In the genomic region with DNA sequence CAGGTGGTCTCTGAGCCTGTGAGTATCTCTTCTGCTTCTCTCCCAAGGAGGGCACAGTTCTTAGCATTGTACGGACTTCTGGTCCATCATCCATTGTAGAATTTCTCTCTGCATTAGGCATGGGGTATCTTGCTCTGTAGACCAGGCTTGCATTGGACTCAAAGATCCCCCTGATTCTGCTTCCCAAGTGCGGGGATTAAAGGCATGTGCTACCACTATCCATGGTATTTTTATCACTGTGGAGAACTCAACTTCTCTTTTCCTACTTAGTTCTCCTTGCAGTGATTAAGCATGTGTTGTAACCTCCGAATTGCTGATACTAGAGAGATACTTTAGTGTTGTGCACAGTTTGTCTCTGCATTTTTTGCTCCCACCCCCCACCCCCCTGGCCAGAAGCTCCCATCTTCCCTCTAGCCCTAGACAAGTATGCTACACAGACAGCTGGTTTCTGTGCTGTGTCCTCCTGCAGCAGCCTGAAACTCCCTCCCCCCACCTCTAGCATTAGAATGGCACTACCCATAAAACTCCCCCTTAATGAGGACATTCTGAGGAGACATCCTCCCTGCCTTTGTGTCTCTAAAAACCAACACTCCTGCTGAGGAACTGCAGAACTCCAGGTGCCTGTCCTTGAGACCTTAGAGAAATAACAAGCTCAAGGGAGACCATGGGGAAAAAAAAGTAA, we compare ENCODE assay signal across 26 mouse cellular contexts. TPM values are rescaled to one million over a fixed set of nuclear protein-coding genes. Genes with fewer than 3 reads are reported as not detected.
DNase-seq lines count a peak whose midpoint lies in the region; ATAC-seq and TF ChIP-seq lines count a peak whose summit lies in the region.
"Had no signal": no experiment of that assay in that cellular context is flagged by ENCODE, and none has a peak within 500 bp of the region (broad histone marks: within the 10 kb centered on the region; RNA-seq: fewer than 3 reads in every experiment).

No protein-coding gene starts in this region.

- TF ChIP-seq RAD21 in MEL (IDR thresholded peaks at IDR 0.05; ENCODE audit: low read depth, low read length) = no peak

- peak overlapping the region; percentile 97; the same call in 1 of the 2 replicates for H3K4me2 ChIP-seq in liver, postnatal 0 days (ENCODE audit: low read depth, low read length)
- H3K4me2 ChIP-seq in liver, embryonic 11.5 days = no peak overlapping the region
- no peak overlapping the region for H3K4me2 ChIP-seq in neural tube, embryonic 15.5 days

- WGBS in liver, postnatal 0 days (ENCODE audit: insufficient replicate concordance) = 69% methylated on average over 3 of the region's 3 CpGs
- 78% methylated on average over 3 of the region's 3 CpGs for WGBS in liver, embryonic 11.5 days
- WGBS in neural tube, embryonic 15.5 days = 64% methylated on average over 3 of the region's 3 CpGs

- no peaks in the 10 kb centered on the region for H3K36me3 ChIP-seq in liver, postnatal 0 days (replicated peaks; ENCODE audit: insufficient read depth, low read length)
- H3K36me3 ChIP-seq in liver, embryonic 11.5 days (ENCODE audit: control insufficient read depth, insufficient read depth, low read length) = no peaks in the 10 kb centered on the region
- peaks cover 0 to 9% of the 10 kb centered on the region in 2 experiments; a peak in 2 of 4 replicates for H3K36me3 ChIP-seq in MEL (ENCODE audit: control insufficient read depth in 1 of 2, insufficient read depth in 2 of 2, low read length in 2 of 2)
- no peaks in the 10 kb centered on the region for H3K36me3 ChIP-seq in neural tube, embryonic 15.5 days
- H3K36me3 ChIP-seq: embryonic facial prominence, embryonic 13.5 days; heart, embryonic 15.5 days had no signal

- no peak for TF ChIP-seq POLR2A in MEL (IDR thresholded peaks at IDR 0.05; ENCODE audit: control insufficient read depth in 1 of 2, insufficient read depth in 1 of 2, low read depth in 1 of 2, low read length in 2 of 2, poor library complexity in 1 of 2)

- TF ChIP-seq EP300 in liver, postnatal 0 days (IDR thresholded peaks at IDR 0.05; ENCODE audit: low read depth) = no peak
- TF ChIP-seq EP300 in MEL (IDR thresholded peaks at IDR 0.05; ENCODE audit: low read depth in 1 of 2, low read length in 2 of 2) = peak; percentile 24 to 41; a peak in 2 of 4 replicates

- H3K9ac ChIP-seq in liver, postnatal 0 days (replicated peaks) = no peak overlapping the region
- no peak overlapping the region for H3K9ac ChIP-seq in liver, embryonic 11.5 days (ENCODE audit: low read depth, low read length)
- peak overlapping the region; percentile 59 for H3K9ac ChIP-seq in MEL (ENCODE audit: control insufficient read depth, low read depth, low read length, poor library complexity, severe bottlenecking)
- H3K9ac ChIP-seq in neural tube, embryonic 15.5 days (replicated peaks) = no peak overlapping the region
- H3K9ac ChIP-seq: forebrain, postnatal 0 days; heart, embryonic 15.5 days had no signal

- peaks cover 21% of the 10 kb centered on the region for H3K79me2 ChIP-seq in MEL (ENCODE audit: control insufficient read depth, insufficient read depth, low read length, poor library complexity)

- no peak overlapping the region for H3K27ac ChIP-seq in liver, postnatal 0 days (ENCODE audit: low read depth)
- no peak overlapping the region for H3K27ac ChIP-seq in liver, embryonic 11.5 days (ENCODE audit: low read depth, low read length)
- H3K27ac ChIP-seq in MEL (ENCODE audit: control insufficient read depth, low read depth, low read length) = peak overlapping the region; percentile 36
- no peak overlapping the region for H3K27ac ChIP-seq in neural tube, embryonic 15.5 days (replicated peaks)
- H3K27ac ChIP-seq: embryonic facial prominence, embryonic 13.5 days; forebrain, embryonic 13.5 days; hindbrain, embryonic 14.5 days had no signal

- H3K27me3 ChIP-seq in liver, postnatal 0 days (ENCODE audit: insufficient read depth, low read length) = no peaks in the 10 kb centered on the region
- H3K27me3 ChIP-seq in liver, embryonic 11.5 days (replicated peaks; ENCODE audit: control insufficient read depth, insufficient read depth, low read length) = no peaks in the 10 kb centered on the region
- H3K27me3 ChIP-seq in MEL (ENCODE audit: control insufficient read depth in 1 of 2, insufficient read depth in 2 of 2, low read length in 2 of 2) = no peaks in the 10 kb centered on the region
- H3K27me3 ChIP-seq in neural tube, embryonic 15.5 days (replicated peaks) = no peaks in the 10 kb centered on the region
- H3K27me3 ChIP-seq: CH12.LX; embryonic facial prominence, embryonic 13.5 days; forebrain, embryonic 13.5 days; heart, embryonic 15.5 days had no signal

- no peak for TF ChIP-seq CTCF in liver, postnatal 0 days (IDR thresholded peaks at IDR 0.05; ENCODE audit: low read depth)
- no peak for TF ChIP-seq CTCF in MEL (IDR thresholded peaks at IDR 0.05 in 2 of 3, conservative IDR thresholded peaks at IDR 0.05 in 1 of 3; ENCODE audit: control insufficient read depth in 1 of 3, insufficient read depth in 1 of 3, low read depth in 2 of 3, low read length in 3 of 3, poor library complexity in 1 of 3, severe bottlenecking in 1 of 3)

- DNase-seq in liver, postnatal 0 days = no peak
- DNase-seq in liver, embryonic 11.5 days (ENCODE audit: low spot score) = no peak
- DNase-seq in MEL (ENCODE audit: low read depth, low spot score) (peak; percentile 70), ZHBTc4 (ENCODE audit: low read depth, low spot score) (peak; percentile 66)
- DNase-seq in adrenal gland, adult (ENCODE audit: inconsistent age in 2 of 2, low spot score in 1 of 2) = no peak
- DNase-seq: adrenal gland, adult 8-10 months; adrenal gland, postnatal 36 days; cerebellum, adult 11 months; cerebellum, adult 9-11 months; cerebellum, postnatal 36 days; forebrain, postnatal 0 days; gastrocnemius, postnatal 25 days; heart, postnatal 14 days had no signal

- ATAC-seq in liver, postnatal 0 days = no peak
- no peak for ATAC-seq in liver, embryonic 11.5 days (replicated peaks; ENCODE audit: low FRiP score)
- peak; percentile 11; the same call in 1 of the 2 replicates for ATAC-seq in megakaryocyte, adult 5-6 weeks (ENCODE audit: poor library complexity, severe bottlenecking)
- ATAC-seq in neural tube, embryonic 15.5 days (ENCODE audit: low FRiP score) = no peak

- H3K4me1 ChIP-seq in liver, postnatal 0 days (ENCODE audit: insufficient read depth) = peaks cover 13% of the 10 kb centered on the region
- H3K4me1 ChIP-seq in liver, embryonic 11.5 days (replicated peaks; ENCODE audit: control insufficient read depth, insufficient read depth, low read length) = peaks cover 7% of the 10 kb centered on the region; the same call in 1 of the 2 replicates
- H3K4me1 ChIP-seq in MEL (ENCODE audit: control insufficient read depth in 1 of 2, insufficient read depth in 2 of 2, low read length in 2 of 2) = peaks cover 0 to 4% of the 10 kb centered on the region in 2 experiments; a peak in 1 of 4 replicates
- H3K4me1 ChIP-seq in neural tube, embryonic 15.5 days = peaks cover 26% of the 10 kb centered on the region

- no peak overlapping the region for H3K4me3 ChIP-seq in liver, postnatal 0 days (ENCODE audit: low read depth, low read length)
- no peak overlapping the region for H3K4me3 ChIP-seq in liver, embryonic 11.5 days (ENCODE audit: low read depth, low read length)
- H3K4me3 ChIP-seq in MEL (ENCODE audit: control insufficient read depth in 1 of 2, insufficient read depth in 1 of 2, low read depth in 2 of 2, low read length in 2 of 2) = peak overlapping the region; percentile 72 to 97
- no peak overlapping the region for H3K4me3 ChIP-seq in neural tube, embryonic 15.5 days (replicated peaks)

- no peaks in the 10 kb centered on the region for H3K9me3 ChIP-seq in liver, postnatal 0 days (ENCODE audit: low read length)
- no peaks in the 10 kb centered on the region for H3K9me3 ChIP-seq in liver, embryonic 11.5 days (ENCODE audit: control insufficient read depth, low read length)
- no peaks in the 10 kb centered on the region for H3K9me3 ChIP-seq in MEL (replicated peaks; ENCODE audit: insufficient read depth, low read length)
- H3K9me3 ChIP-seq in neural tube, embryonic 15.5 days (replicated peaks) = no peaks in the 10 kb centered on the region
- H3K9me3 ChIP-seq: embryonic facial prominence, embryonic 13.5 days; forebrain, embryonic 13.5 days; heart, embryonic 15.5 days had no signal

RNA-seq across cellular contexts. Expression of a gene that starts 1.2 kb away (rescaled TPM):
- 11.3 and 11.5 TPM in 2 replicates for polyA plus RNA-seq in liver, postnatal 0 days (2015; fragmentation: Nextera tagmentation; extraction: Ambion mirVana)
- 13.9 and 15.7 TPM in 2 replicates for polyA plus RNA-seq in liver, embryonic 11.5 days (2014; fragmentation: Nextera tagmentation; extraction: Ambion mirVana)
- 17.8 and 28.4 TPM in 2 replicates for total RNA-seq in MEL (2012; rRNA removed)
- polyA plus RNA-seq in MEL (2012; ENCODE audit: insufficient read depth in 1 of 2, insufficient read length in 2 of 2, low read depth in 1 of 2, low replicate concordance in 2 of 2, missing spikeins in 1 of 2) = 10 to 100 TPM in 1 of 2 experiments, not detected in 1; 11.7 TPM
- total RNA-seq in megakaryocyte, adult 5-6 weeks (2015) = 26.3 and 38.3 TPM in 2 replicates
- 21.2 and 23.2 TPM in 2 replicates for total RNA-seq in megakaryocyte, adult 5-6 weeks (2017)
- 30.4 and 37.0 TPM in 2 replicates for polyA plus RNA-seq in neural tube, embryonic 15.5 days (2015; fragmentation: Nextera tagmentation; extraction: Ambion mirVana)

RNA-seq across cellular contexts. Expression of a gene that starts 1.2 kb away (rescaled TPM):
- polyA plus RNA-seq in liver, postnatal 0 days (2015; fragmentation: Nextera tagmentation; extraction: Ambion mirVana) = not detected in 2 replicates
- polyA plus RNA-seq in liver, embryonic 11.5 days (2014; fragmentation: Nextera tagmentation; extraction: Ambion mirVana) = not detected in 2 replicates
- not detected in 2 replicates for total RNA-seq in MEL (2012; rRNA removed)
- not detected for polyA plus RNA-seq in MEL (2012; ENCODE audit: insufficient read depth in 1 of 2, insufficient read length in 2 of 2, low read depth in 1 of 2, low replicate concordance in 2 of 2, missing spikeins in 1 of 2)
- total RNA-seq in megakaryocyte, adult 5-6 weeks (2015) = 3.0 TPM in 1 of 2 replicates, not detected in the other
- not detected in 2 replicates for total RNA-seq in megakaryocyte, adult 5-6 weeks (2017)
- polyA plus RNA-seq in neural tube, embryonic 15.5 days (2015; fragmentation: Nextera tagmentation; extraction: Ambion mirVana) = not detected in 2 replicates
- total RNA-seq: adrenal gland, postnatal 36 days; gastrocnemius, adult 18-20 months; gastrocnemius, postnatal 25 days; heart, adult 18-20 months; hematopoietic stem cell, adult 5-6 weeks had no signal
- polyA plus RNA-seq: brain, embryonic 14.5 days; embryonic facial prominence, embryonic 13.5 days; forebrain, embryonic 13.5 days; forebrain, postnatal 0 days; heart, embryonic 11.5 days; heart, embryonic 15.5 days; hindbrain, embryonic 14.5 days; intestine, embryonic 16.5 days had no signal

RNA-seq across cellular contexts. Expression of a gene that starts 26.4 kb away (rescaled TPM):
- 1.6 and 1.9 TPM in 2 replicates for polyA plus RNA-seq in liver, postnatal 0 days (2015; fragmentation: Nextera tagmentation; extraction: Ambion mirVana)
- polyA plus RNA-seq in liver, embryonic 11.5 days (2014; fragmentation: Nextera tagmentation; extraction: Ambion mirVana) = 9.8 and 12.1 TPM in 2 replicates
- 4.3 and 4.9 TPM in 2 replicates for total RNA-seq in MEL (2012; rRNA removed)
- 1 to 10 TPM in 1 of 2 experiments, not detected in 1; 4.0 TPM for polyA plus RNA-seq in MEL (2012; ENCODE audit: insufficient read depth in 1 of 2, insufficient read length in 2 of 2, low read depth in 1 of 2, low replicate concordance in 2 of 2, missing spikeins in 1 of 2)
- total RNA-seq in megakaryocyte, adult 5-6 weeks (2015) = 13.2 and 17.5 TPM in 2 replicates
- 16.3 and 18.7 TPM in 2 replicates for total RNA-seq in megakaryocyte, adult 5-6 weeks (2017)
- 13.1 and 13.2 TPM in 2 replicates for polyA plus RNA-seq in neural tube, embryonic 15.5 days (2015; fragmentation: Nextera tagmentation; extraction: Ambion mirVana)

RNA-seq across cellular contexts. Expression of a gene that starts 26.8 kb away (rescaled TPM):
- polyA plus RNA-seq in liver, postnatal 0 days (2015; fragmentation: Nextera tagmentation; extraction: Ambion mirVana) = 2.1 and 2.5 TPM in 2 replicates
- polyA plus RNA-seq in liver, embryonic 11.5 days (2014; fragmentation: Nextera tagmentation; extraction: Ambion mirVana) = 8.0 and 9.2 TPM in 2 replicates
- 3.5 and 4.8 TPM in 2 replicates for total RNA-seq in MEL (2012; rRNA removed)
- 1 to 10 TPM in 1 of 2 experiments, not detected in 1; 3.2 TPM for polyA plus RNA-seq in MEL (2012; ENCODE audit: insufficient read depth in 1 of 2, insufficient read length in 2 of 2, low read depth in 1 of 2, low replicate concordance in 2 of 2, missing spikeins in 1 of 2)
- total RNA-seq in megakaryocyte, adult 5-6 weeks (2015) = 6.5 and 8.7 TPM in 2 replicates
- 7.2 and 11.0 TPM in 2 replicates for total RNA-seq in megakaryocyte, adult 5-6 weeks (2017)
- 10.4 and 11.2 TPM in 2 replicates for polyA plus RNA-seq in neural tube, embryonic 15.5 days (2015; fragmentation: Nextera tagmentation; extraction: Ambion mirVana)

RNA-seq across cellular contexts. Expression of a gene that starts 43.1 kb away (rescaled TPM):
- 2.0 and 2.1 TPM in 2 replicates for polyA plus RNA-seq in liver, postnatal 0 days (2015; fragmentation: Nextera tagmentation; extraction: Ambion mirVana)
- 2.6 and 2.8 TPM in 2 replicates for polyA plus RNA-seq in liver, embryonic 11.5 days (2014; fragmentation: Nextera tagmentation; extraction: Ambion mirVana)
- 4.4 and 4.9 TPM in 2 replicates for total RNA-seq in MEL (2012; rRNA removed)
- 1 to 10 TPM in 1 of 2 experiments, not detected in 1; 3.5 TPM for polyA plus RNA-seq in MEL (2012; ENCODE audit: insufficient read depth in 1 of 2, insufficient read length in 2 of 2, low read depth in 1 of 2, low replicate concordance in 2 of 2, missing spikeins in 1 of 2)
- total RNA-seq in megakaryocyte, adult 5-6 weeks (2015) = 8.5 and 12.3 TPM in 2 replicates
- 7.5 and 9.0 TPM in 2 replicates for total RNA-seq in megakaryocyte, adult 5-6 weeks (2017)
- polyA plus RNA-seq in neural tube, embryonic 15.5 days (2015; fragmentation: Nextera tagmentation; extraction: Ambion mirVana) = 2.5 and 3.7 TPM in 2 replicates

Comparison
In these comparisons a context has a peak if more than half of its experiments do, and no peak if none do; other contexts are left out.
1. DNase-seq: peak in MEL (single experiment) and ZHBTc4 (single experiment); none in liver, postnatal 0 days (single experiment), liver, embryonic 11.5 days (single experiment) and adrenal gland, adult (0 of 2).
2. H3K4me3 ChIP-seq: peak in MEL (2 of 2); none in liver, postnatal 0 days (single experiment), liver, embryonic 11.5 days (single experiment) and neural tube, embryonic 15.5 days (single experiment).